Mouse (Mus musculus): ENCODE data around the gene Nppc. TPM values are rescaled to one million over a fixed set of nuclear protein-coding genes. Genes with fewer than 3 reads are reported as not detected.

Nppc gene
- total RNA-seq (2023), result not detected

GRCm38 (mm10) chr1:86670279-86671038 is at the start of gene Nppc:
Gene Nppc (minus strand): TSS chr1:86670571.

GRCm38 (mm10) chr1:86703300-86703964 is 33.1 kb upstream of the Nppc start, which contains the start of gene Dis3l2:
Gene Dis3l2 (plus strand): TSS chr1:86703808.

Other genes with a start within 250 kb of the Nppc start
- gene Nmur1, start 244.3 kb downstream of the Nppc start, total RNA-seq (2023), result 1 to 10 TPM; 1.2 to 1.8 TPM
- gene Tex44, start 244.2 kb downstream of the Nppc start, total RNA-seq (2023), result not detected
- 1,000 to 10,000 TPM; 1,254 to 1,333 TPM for gene Ptma, start 143.8 kb downstream of the Nppc start, total RNA-seq (2023)
- 10 to 100 TPM; 21.2 to 21.4 TPM for gene Pde6d, start 87.9 kb downstream of the Nppc start, total RNA-seq (2023)
- 10 to 100 TPM; 12.2 to 14.0 TPM for gene Cops7b, start 87.7 kb downstream of the Nppc start, total RNA-seq (2023)
- gene Dis3l2, start 33.2 kb upstream of the Nppc start, total RNA-seq (2023), result 10 to 100 TPM; 25.9 to 26.3 TPM

All from T-cell, adult 66 days (primary cell).